Mouse (Mus musculus) telencephalon, adult 2 months (tissue): ENCODE measurements around the gene Dbn1.
A peak's percentile ranks its signal among the peaks of the same experiment; 100 is the strongest.

Experiments used
- DNase-seq: peaks from one replicate; pipeline ENCODE4 v3.0.0-alpha.2; 2011; ENCODE audit warnings: low read depth, low spot score

The Dbn1 gene

DNA sequence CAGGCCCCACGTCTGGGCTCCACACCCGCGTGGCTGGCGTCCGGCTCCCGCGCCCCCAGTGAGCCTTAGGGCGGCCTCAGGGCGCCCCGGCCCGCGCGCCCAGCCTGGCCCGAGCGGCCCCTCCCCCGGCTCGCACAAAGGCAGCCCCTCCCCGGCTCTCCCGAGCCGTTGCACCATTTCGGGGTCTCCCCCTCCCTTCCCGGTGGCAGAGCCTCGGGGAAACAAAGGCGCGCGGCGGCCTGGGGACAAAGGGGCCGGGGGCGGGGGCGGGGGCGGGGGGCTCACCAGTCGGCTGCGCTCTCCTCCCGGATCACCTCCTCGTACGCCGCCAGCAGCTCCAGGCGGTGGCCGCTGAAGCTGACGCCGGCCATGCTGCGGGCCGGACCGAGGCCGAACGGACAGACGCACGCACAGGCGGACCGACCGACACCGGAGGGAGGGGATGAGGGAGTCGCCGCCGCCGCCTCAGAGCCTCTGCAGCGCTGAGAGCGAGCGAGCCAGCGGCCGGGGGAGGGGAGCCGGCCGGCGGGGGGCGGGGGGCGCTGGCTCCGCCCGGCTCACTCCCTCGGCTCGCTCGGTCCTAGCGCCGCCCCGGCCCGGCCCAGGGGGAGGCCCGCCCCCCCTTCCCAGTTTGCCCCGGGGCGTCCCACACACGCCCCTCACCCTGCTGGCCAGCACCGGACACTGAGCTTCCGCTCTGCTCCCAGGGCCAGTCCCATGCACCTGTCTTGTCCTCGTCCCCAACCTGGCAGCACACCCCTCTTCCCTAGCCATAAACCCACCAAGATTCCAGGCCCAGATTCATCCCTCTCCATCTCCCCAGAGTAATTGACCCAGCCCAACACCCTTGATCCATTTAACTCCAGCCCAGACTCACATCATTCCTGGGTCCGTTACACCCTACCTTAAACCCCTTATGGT, at the start of gene Dbn1:
Gene Dbn1, minus strand, starts transcription at position 534 of the 921 bp plus-strand sequence.
- no peak for DNase-seq

DNA sequence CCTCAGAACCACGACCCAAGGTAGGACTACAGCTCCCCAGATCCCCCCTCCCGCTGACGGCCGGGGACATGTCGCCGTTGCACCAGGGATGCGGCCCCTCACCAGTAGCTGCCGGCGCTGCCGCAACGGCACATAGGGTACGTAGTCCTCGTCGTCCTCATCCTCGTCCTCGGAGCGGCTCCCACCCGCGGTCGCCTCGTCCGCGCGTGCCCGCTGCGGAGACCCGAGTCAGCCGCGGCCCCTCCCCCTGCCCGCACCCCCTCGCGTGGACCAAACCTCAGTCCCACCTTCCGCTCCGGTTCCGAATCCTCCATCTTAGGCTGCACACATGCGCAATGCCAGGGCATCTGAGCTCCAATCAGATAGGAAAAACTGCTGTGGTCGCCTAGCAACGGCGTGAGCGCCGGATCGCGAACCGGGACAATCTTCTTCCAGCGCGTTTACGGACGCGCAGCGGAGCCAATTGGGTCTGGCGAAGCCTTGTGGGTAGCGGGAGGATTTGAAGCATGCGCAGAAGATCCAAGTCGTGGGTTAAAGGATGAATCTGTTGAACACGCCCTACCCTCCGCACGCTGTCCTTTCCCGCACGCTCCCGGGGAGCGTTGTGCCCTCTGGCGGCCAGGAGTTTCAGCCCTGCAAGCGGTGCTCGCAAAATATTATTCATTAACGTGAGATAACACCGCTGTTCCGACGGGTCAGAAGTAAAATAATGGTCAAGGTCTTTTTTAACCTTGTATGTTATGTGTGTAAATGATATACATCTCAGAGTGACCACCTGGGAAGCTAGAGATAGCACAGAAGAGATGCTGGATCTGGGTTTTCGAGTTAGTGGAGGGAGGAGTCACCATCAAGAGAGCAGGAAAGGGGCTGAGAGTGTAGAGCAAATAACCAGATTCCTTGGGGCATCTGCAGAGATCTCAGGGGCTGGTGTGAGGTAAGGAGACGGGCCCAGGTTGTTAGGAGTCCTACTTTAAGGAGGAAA, 48.6 kb upstream of the Dbn1 start, which contains the start of gene Ddx41:
Gene Ddx41, minus strand, starts transcription at position 465 of the 982 bp plus-strand sequence.
- peak; percentile 100 for DNase-seq

DNA sequence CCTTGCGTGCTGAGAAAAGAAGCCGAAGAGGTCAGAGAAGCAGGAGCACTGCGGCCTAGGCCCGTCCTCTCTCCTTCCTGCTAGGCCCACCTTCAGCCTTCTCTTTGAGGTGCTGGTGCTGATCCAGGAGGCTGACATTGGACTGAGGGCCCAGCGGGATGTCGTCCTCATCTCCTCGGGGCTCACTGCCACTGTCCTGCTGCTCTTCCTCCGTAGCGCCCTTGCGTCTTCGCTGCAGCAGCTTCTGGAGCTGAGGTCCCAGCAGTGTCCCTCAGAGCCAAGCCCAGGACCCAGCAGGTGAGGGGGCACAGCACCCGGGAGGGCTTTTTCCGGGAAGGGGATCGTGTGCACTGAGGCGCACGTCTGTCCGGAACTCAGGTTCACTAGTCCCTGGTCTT, 47.9 kb upstream of the Dbn1 start:
- no peak for DNase-seq

DNA sequence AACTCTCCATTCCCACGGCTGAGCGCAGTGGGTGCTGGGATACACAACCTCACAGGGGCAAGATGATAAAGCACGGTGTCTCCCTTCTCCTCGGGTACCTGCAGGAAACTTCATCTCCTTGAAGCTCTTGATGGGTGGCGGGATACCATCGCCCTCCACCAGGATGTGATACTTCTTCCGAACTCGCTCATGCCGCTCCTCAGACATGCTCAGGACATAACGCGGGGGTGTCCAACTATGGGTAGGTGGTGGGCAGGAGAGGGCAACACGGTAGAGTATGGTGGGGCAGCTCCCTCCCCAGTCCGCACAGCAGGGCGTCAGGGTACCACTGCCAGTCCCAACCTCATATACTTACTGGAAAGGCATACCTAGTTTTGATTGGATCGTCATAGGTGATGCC, 47.3 kb upstream of the Dbn1 start:
- DNase-seq = no peak

DNA sequence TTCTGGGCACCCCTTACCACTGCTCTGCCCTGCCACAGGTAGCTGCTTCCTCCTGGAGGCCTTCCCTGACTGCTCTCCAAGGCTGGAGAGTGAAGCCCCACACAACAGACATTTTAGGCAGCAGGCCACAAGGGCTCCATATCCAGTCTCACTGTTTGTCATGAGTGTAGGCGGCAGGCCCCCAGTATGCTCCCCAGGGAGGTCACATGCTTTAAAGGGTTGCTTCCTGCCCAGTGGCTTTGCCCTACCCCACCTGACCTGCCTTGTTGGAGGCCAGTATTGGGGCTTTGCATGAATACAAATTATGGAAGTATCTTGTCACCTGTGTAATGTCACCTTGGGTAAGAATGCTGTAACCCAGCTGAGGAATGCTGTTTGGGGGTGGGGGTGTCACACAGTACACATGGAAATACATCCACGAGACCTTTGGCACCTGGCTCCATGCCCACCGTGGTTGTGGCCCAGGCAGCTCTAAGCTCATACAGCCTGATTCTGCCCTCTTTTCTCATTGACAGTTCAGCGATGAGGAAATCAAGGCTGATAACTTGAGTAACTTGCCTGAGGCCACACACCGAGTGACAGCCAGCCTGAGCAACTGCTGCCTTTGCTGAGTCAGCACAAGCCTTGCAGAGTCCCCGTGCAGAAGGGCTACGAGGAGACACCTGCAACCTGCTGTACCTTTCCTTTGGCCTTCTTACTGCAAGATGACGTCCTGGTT, 41.4 kb upstream of the Dbn1 start, which contains the start of gene Dok3:
Gene Dok3, minus strand, starts transcription at position 99 of the 718 bp plus-strand sequence.
- DNase-seq = no peak

DNA sequence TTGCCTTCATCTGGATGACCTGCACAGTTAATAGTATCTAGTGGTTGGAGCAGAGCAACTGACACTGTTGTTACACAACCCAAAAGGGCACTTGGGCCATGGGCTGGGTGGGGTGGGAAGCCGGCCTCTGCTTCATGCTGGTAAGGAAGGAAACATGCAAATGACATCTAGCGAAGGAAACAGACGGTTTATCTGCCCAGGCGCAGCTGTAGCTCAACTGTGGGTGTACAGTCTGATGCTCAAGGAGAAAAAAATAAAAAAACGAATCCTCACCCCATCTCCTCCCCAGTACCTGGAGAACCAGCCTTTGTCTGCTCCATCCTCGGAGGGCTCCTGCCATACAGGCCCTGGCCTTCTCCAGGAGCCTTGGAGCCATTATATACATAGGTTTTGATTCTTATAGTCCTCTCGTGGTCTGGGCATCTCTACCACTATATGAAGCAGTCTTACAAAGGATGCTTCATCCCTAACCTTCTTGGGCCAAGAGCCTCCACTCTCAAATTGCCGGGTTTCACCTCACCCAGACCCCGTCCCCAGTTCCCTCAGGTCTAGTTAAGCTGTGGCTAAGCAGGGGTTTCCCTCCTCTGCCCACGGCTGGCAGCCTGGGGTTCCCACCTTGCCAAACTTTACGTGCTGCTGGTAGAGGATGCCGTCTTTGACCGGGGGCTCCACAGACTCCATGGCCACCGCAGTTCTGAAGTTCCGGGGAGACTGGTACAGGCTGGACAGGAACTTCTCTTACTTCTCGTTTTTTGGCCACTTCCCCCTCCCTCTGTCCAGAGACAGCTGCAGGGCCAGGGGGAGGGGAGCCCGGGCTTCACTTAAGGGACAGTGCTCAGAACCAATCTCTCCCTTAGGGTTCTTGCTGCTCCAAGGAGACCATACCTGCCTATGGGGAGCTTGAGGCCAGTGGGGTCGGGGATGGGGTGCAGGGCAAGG, 40.2 kb upstream of the Dbn1 start:
- no peak for DNase-seq

DNA sequence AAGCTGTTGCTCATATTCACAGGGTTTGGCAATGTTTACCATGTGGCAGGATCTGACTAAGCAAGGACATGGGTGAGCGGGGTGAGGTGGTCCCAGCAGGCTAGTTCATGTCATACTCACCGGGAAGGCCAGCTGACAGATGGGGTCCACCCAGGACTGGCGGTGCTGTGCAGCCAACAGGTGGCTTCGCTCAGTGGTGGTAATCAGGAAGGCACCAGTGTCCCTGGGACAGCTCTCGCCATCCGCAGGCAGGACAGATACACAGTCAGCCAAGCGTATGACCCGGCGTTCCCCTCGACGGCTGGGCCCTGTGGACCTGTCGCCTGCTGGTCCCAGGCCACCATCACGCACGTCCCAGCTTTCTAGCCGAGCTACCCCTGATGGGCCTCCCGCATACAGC, 39.3 kb upstream of the Dbn1 start:
- no peak for DNase-seq

DNA sequence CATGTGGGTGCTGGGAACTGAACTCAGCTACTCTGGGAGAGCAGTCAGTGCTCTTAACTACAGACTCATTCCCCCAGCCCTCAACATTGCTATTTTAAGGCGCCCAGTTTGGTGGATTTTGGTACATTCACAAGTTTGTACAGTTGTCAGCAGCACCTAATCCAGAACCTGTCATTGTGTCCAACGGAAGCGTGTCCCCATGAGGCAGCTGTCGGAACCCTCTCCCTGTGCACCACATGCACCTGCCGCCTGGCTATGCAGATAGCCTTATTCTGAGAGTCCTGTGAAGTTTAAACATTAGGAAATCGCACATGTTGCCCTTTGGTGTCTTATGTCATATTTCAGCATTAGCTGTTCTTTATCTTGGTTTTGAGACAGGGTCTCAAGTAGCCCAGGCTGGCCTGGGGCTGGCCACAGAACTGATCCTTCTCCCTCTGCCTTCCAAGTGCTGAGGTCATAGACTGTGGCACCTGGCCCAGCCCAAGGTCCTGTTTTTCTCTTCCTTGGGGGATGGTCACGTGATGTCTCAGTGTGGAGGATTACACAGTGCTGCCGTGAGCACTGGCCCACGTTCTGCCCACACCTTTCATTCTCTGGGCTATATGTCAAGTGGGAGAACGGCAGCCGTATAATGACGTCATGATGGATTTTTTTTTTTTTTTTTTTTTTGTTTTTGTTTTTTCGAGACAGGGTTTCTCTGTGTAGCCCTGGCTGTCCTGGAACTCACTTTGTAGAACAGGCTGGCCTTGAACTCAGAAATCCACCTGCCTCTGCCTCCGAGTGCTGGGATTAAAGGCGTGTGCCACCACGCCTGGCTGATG, 38.0 kb upstream of the Dbn1 start:
- DNase-seq = no peak

DNA sequence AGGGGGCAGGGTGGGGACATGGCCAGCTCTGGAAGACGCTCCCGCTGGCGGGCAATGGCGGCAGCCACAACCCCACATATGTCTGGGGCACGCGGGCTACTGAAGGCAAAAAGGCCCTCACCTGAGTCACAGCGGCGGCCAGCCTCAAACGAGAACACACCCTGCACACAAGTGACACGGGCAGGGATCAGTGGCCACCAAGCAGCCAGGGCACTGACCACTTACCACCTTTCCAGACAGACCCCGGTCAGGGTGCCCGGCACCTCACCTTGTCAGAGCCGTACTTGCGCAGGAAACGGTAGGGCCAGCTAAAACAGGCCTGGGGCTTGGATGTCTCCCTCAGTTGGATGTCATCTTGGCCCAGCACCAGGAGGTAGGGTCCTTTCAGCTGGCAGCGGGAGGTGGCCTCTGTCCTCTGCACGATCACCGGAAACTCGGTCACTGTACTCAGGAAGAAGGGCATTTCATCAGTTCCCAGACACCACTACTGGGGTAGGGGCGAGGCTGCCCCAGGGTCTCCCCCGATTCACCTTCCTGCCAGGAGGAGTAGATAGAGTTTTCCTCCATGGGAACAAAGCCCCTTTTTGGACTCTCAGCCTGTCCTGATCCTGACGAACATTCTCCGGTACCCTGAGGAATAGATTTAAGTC, 36.2 kb upstream of the Dbn1 start:
- DNase-seq = no peak

DNA sequence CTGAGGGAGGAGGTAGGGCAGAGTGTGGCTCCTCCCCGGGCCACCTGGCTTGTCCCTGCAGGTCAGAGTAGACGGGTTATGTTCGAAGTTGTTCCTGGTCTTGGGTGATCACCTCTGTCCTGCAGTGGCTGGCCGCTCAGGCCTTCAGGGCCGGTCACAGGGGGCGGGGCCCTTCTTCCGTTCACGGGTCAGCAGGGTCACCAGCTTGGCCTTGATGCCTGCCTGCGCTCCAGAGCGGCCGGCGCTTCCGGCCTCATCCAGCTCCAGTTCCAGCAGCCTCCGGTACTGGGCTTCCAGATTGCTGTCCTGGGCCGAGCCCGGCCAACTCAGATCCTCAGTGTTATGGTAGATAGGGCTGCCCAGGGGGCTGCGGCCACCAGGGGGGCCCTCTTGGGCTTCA, 35.4 kb upstream of the Dbn1 start:
- DNase-seq = no peak

DNA sequence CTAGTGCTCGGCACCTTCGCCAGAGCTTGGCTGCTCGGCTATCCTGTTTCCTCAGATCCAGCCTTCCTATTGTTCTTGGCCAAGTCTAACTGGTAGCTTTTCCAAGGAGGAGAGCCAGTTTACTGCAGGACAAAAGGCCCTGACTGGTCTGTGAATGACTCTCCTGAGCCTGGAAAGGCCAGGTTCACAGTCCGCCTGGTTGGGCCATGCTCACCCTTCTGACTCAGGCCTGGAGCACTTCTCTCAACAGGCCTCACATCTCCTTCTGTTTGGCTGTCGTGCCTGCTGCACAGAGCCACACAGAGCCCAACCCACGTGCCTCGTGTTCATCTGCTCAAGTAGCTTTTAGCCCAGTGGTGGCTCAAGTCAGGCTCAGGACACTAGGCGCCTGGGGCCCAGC, 34.8 kb upstream of the Dbn1 start:
- DNase-seq = no peak

DNA sequence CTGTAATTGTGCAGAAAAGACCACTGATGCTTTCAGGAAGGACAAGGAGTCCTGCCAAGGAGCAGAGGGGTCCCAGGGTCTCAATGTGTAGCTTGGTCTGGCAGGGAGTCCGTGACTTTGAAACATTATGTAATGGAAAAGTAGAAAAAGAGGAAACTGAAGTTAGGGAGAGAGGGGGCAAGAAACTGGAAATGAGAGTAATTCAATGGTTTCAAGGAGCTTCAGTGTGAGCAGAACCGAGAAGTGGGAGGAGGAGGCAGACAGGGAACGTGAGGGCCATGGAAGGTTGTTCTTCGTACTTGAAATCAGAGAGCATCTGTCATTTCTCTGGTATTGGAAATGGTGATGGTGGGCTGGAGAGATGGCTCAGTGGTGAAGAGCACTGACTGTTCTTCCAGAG, 31.7 kb upstream of the Dbn1 start:
- DNase-seq = no peak

DNA sequence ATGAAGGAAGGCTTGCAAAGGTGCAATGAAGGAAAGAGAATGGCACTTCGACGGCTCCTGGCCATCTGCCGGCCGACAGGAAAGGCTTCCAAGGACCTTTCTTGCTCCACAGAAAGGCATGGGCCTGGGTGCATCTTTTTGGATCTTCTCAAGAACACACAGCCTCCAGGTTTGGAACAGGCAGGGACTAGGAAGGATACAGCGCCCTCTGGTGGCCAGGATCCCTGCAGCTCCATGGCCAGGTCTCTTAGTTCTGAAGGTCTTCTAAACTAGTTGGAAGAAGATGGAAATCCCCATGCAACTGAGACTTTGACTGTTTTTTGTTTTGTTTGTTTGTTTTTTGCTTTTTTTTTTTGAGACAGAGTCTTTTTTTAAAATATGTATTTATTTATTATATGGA, 29.0 kb upstream of the Dbn1 start:
- peak; percentile 76 for DNase-seq

DNA sequence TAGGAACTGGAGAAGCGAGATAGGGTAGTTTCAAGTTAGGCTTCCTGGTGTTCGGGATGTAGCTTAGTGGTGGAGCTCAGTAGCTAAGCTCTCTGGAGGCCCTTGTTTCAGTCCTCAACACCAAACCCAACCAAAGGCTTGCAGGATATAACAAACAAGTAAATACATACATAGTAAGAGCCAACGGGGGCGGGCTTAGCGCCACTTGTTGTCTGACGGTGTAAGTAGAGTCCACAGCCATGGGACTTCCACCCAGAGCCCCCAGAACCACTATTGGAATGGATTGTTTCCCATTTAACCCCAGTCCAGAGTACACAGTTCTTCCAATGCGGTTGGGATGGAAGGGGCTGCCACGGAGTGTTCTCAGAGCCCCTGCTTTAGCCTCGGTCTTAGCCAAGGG, 25.9 kb upstream of the Dbn1 start:
- DNase-seq = no peak

DNA sequence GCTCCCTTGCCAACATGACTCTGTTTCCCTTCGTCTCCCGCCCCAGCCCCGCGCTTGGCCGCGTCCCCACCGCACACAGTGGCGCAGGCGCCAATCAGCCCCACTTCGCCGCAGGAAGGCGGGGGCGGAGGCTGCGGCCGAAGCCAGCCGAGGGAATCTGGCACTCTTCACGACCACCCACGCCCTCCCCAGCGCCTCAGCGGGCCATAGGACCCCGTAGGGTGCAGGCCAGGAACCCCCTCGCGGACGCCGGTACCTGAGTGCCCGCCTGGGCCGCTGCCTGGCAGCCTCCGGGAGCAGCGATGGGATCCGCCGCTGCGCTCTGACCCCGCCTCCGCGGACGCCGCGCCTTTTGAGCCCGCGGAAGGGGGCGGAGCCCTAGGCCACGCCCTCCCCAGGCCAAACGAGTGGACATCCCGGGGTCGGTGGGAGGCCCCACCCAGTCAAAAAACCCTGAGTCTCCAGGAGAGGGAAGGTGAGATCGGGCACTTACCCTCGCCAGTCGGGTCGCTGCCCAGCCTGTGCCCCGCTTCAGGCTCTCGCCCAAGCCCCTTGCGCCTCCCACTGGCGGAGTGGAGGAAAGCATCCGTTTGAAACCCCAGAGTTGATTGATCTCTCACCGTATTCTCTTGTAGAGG, 25.3 kb upstream of the Dbn1 start, which contains the start of gene Pdlim7:
Gene Pdlim7, minus strand, starts transcription at position 566 of the 638 bp plus-strand sequence.
- DNase-seq = no peak

DNA sequence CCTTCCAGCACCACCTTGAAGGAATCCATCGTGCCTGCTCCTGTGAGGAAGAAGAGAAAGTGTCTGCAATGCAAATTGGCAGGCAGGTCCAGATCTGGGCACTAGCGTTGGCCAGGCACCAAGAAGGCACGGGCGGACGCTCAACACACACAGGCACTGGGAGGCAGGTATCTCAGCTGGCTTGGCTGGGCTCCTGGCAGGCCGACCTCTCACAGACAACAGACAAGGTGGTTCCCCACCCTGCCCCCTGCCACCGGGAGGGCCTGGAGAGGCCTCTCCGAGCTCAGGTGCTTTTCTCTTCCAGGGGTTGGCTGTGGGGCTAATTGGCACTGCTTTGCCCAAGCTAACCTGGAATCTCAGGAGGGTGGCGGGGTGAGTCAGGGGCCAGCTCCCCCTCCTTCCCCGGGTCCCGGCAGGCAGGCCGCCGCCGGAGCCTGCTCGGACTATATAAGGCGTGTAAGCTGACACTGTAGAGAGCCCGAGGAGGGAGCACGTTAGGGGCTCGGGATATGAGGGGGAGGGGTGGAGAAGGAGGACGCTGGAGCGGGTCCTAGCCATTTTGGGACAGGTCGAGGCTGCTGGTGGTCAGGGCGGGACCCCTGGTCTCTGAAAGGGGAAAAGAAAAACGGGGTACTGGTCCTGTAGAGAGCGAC, 24.6 kb upstream of the Dbn1 start:
- no peak for DNase-seq

DNA sequence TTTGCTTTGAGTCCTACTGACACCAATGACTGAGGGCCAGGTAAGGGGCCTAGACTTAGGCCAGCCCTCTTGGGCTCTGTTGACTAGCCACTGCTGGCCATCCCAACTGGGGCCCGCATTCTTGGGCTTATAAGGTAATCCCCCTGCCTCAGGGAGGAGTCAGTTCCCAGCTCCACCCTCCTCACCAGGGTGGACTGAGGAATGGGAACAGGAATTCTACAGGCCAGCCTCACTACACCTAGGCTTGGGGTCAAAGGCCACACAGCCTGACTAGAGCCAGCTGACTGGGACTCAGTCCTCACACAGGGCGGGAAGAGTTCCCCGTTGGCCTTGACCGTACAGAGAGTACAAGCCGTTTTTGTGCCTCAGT, 23.6 kb upstream of the Dbn1 start:
- no peak for DNase-seq
